Mouse (Mus musculus) embryonic facial prominence, embryonic 13.5 days (tissue): Measurements from ENCODE around the gene Igf1r. TPM values are rescaled to one million over a fixed set of nuclear protein-coding genes. Genes with fewer than 3 reads are reported as not detected.

ENCODE experiments used
- polyA plus RNA-seq: library from polyadenylated mRNA; unstranded; fragments of >200 nt; fragmentation: Nextera tagmentation; extraction: Ambion mirVana; gene quantifications from 2 replicates; pipeline ENCODE4 v1.2.1, GENCODE M21; 2015

Igf1r gene
- polyA plus RNA-seq, 1 experiment from 2014 or later, result 28.7 TPM

Other genes with a start within 250 kb of the Igf1r start
- gene Synm, start 193.1 kb upstream of the Igf1r start, polyA plus RNA-seq, result 0.76 and 0.79 TPM in 2 replicates